Mouse (Mus musculus) liver, embryonic 14.5 days (tissue): ENCODE data around the gene Chmp2a.

ENCODE experiments used
- CTCF ChIP-seq: IDR thresholded peaks from 2 replicates; pipeline ENCODE4 v1.5.1; 2016; ENCODE audit warnings: antibody characterized with exemption, low read depth, control low read depth
- EP300 ChIP-seq: IDR thresholded peaks from 2 replicates; pipeline ENCODE4 v1.6.1; 2016; ENCODE audit warnings: antibody characterized with exemption, low read depth

DNA sequence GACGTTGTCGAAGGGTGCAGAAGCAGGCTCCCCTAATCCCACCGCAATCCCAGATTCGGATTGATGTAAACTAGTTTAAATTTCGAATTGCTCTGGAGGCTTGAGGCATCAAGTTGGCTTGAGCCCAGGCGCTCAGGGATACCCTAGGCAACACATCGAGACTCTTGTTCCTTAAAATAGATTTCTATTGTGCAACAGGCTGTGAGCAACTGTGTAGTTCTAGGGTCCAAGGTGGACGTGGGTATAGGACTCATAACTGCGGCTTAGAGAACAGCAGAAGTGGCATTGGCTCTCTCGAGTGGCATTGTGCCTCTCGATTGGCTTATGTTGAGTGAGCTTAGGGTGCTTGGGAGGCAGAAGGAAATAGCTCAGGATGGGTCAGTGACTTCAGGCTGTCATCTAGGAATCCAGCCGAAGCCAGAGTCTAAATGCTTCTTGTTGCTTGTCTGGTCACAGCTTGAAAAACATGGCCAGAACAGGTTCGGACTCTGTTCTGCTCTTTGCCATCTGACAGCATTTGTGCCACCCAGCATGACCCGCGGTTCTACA lies 4.1 kb upstream of the Chmp2a start:
- TF ChIP-seq EP300 (no peak), CTCF (no peak)
